Mouse (Mus musculus) forebrain, embryonic 11.5 days (tissue): ENCODE results near the gene a. TPM values are rescaled to one million over a fixed set of nuclear protein-coding genes. Genes with fewer than 3 reads are reported as not detected.

Experiments
- ATAC-seq: fragments of 200-750 bp; cut with Nextera tagmentation; replicated peaks from 2 replicates; pipeline ENCODE4 v1.8.0; 2017; ENCODE audit warnings: moderate TSS enrichment; ENCODE audit not compliant: low FRiP score
- DNase-seq: peaks from one replicate; pipeline ENCODE4 v3.0.0-alpha.2; 2017; ENCODE audit warnings: low spot score
- H3K27ac ChIP-seq: fragments of 300-500 bp; sonication (generic); 2 replicates; pipeline ENCODE4 v1.5.1; 2014; ENCODE audit warnings: low read depth, low read length
- H3K27me3 ChIP-seq: fragments of 300-500 bp; sonication (generic); 2 replicates; pipeline ENCODE4 v1.6.1; 2014; ENCODE audit warnings: mild to moderate bottlenecking, low read length, mixed read lengths; ENCODE audit not compliant: control insufficient read depth, insufficient read depth
- H3K36me3 ChIP-seq: fragments of 300-500 bp; sonication (generic); 2 replicates; pipeline ENCODE4 v1.6.1; 2014; ENCODE audit warnings: mild to moderate bottlenecking, low read length, moderate library complexity, mixed read lengths; ENCODE audit not compliant: control insufficient read depth, insufficient read depth
- H3K4me1 ChIP-seq: fragments of 300-500 bp; sonication (generic); replicated peaks from 2 replicates; pipeline ENCODE4 v1.6.1; 2014; ENCODE audit warnings: low read length, mixed read lengths; ENCODE audit not compliant: control insufficient read depth, insufficient read depth
- H3K4me2 ChIP-seq: fragments of 300-500 bp; sonication (generic); 2 replicates; pipeline ENCODE4 v1.6.1; 2014; ENCODE audit warnings: low read depth, mild to moderate bottlenecking, low read length, moderate library complexity, mixed read lengths; ENCODE audit not compliant: severe bottlenecking
- H3K4me3 ChIP-seq: fragments of 300-500 bp; sonication (generic); 2 replicates; pipeline ENCODE4 v1.5.1; 2014; ENCODE audit warnings: low read depth, low read length
- H3K9ac ChIP-seq: fragments of 300-500 bp; sonication (generic); 2 replicates; pipeline ENCODE4 v1.6.1; 2014; ENCODE audit warnings: low read length
- H3K9me3 ChIP-seq: fragments of 300-500 bp; sonication (generic); 2 replicates; pipeline ENCODE4 v1.6.1; 2016; ENCODE audit warnings: low read length, mixed read lengths; ENCODE audit not compliant: control insufficient read depth
- whole genome bisulfite sequencing: fragments of 180-500 bp; shearing (Covaris S2); extraction: QIAGEN DNeasy Blood & Tissue Kit; methylation state at CpG from one replicate; pipeline ENCODE4 v1.1.7; 2014; 5-methylcytosine and 5-hydroxymethylcytosine counted together
- polyA plus RNA-seq: library from polyadenylated mRNA; unstranded; fragments of >200 nt; fragmentation: Nextera tagmentation; extraction: Ambion mirVana; gene quantifications from 2 replicates; pipeline ENCODE4 v1.2.1, GENCODE M21; 2014

The a gene
- polyA plus RNA-seq, 1 experiment from 2014 or later = 0.69 TPM

GRCm38 (mm10) chr2:154933884-154934283 lies 142.7 kb downstream of the a start:
- Histone ChIP-seq H3K27me3 (no peaks in the 10 kb centered on the region), H3K9me3 (no peaks in the 10 kb centered on the region), H3K4me2 (no peak overlapping the region), H3K36me3 (no peaks in the 10 kb centered on the region), H3K4me1 (no peaks in the 10 kb centered on the region), H3K27ac (no peak overlapping the region), H3K9ac (no peak overlapping the region), H3K4me3 (no peak overlapping the region)
- 79% methylated on average over 4 of the region's 4 CpGs for WGBS
- DNase-seq (no peak), ATAC-seq (no peak)

GRCm38 (mm10) chr2:154936106-154936505 lies 144.9 kb downstream of the a start:
- ATAC-seq (no peak), DNase-seq (no peak)
- Histone ChIP-seq H3K4me1 (no peaks in the 10 kb centered on the region), H3K9me3 (no peaks in the 10 kb centered on the region), H3K27ac (no peak overlapping the region), H3K27me3 (no peaks in the 10 kb centered on the region), H3K9ac (no peak overlapping the region), H3K36me3 (no peaks in the 10 kb centered on the region), H3K4me3 (no peak overlapping the region), H3K4me2 (no peak overlapping the region)
- 77% methylated on average over 6 of the region's 6 CpGs for WGBS

DNA sequence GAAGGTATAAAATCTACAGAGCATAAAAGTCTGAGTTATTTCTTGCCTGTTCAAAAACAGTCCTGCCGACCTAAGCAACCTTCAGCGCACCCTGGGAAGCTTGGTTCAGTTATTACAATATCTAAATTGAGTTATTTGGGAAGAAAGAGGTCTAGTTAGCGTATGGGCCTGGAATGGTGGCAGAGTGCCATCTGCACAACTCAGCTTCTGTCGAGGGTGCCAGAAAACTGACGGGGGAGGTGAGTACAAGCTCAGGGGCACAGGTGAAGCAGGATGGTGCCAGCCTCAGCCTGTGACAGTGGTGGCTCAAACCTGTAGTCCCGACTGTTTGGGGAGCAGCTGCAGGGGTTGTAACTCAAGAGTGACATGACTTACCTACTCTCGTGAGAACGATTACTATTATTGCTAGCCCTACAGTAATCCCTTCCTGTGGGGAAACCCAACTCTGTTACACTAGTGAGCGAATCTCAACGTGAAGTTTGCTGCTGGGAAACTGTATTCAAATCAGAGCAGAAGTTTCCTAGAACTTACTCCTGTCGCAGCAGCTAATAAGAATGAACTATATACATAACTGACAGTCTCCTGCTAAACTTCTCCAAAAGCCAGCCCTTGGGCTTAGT lies 145.4 kb downstream of the a start:
- ATAC-seq (no peak), DNase-seq (no peak)
- H3K27ac ChIP-seq = no peak overlapping the region
- H3K36me3 ChIP-seq = no peaks in the 10 kb centered on the region
- WGBS = 81% methylated on average over 11 of the region's 11 CpGs
- H3K4me2 ChIP-seq = no peak overlapping the region
- H3K9me3 ChIP-seq = no peaks in the 10 kb centered on the region
- H3K4me3 ChIP-seq = no peak overlapping the region
- no peaks in the 10 kb centered on the region for H3K27me3 ChIP-seq
- H3K9ac ChIP-seq = no peak overlapping the region
- H3K4me1 ChIP-seq = no peaks in the 10 kb centered on the region

DNA sequence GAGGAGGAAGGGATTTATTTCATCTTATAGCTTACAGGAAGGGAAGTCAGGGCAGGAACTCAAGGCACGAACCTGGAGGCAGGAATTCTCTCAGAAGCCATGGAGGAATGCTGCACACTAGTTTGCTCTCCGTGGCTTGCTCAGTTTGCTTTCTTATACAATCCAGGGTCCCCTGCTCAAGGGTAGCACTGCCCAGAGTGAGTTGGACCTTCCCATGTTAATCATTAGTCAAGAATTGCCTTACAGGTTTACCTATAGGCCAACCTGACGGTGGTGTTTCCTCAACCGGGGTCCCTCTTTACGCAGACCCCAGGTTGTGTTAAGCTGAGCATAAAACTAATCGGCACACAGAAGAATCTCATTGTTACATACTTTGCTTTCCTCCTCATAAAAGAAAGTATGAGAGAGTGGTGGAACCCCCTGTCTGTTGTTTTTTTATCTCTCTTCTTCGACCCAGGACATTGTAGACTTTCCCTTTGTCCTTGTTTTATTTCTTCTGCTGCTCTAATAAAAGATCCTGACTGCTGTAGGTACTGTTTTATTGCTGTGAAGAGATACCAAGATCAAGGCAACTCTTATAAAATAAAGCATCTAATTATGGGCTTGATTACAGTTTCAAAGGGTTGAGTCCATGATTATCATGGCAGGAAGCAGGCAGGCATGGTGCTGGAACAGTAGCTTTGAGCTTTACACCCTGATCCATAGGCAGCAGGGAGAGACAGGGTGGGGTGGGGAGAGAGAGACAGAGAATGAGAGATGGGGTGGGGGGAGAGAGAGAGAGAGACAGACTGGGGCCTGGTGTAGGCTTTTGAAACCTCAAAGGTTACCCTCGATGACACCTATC lies 146.6 kb downstream of the a start:
- H3K9ac ChIP-seq = no peak overlapping the region
- no peaks in the 10 kb centered on the region for H3K36me3 ChIP-seq
- H3K4me3 ChIP-seq = no peak overlapping the region
- DNase-seq = no peak
- no peak overlapping the region for H3K4me2 ChIP-seq
- H3K27me3 ChIP-seq = no peaks in the 10 kb centered on the region
- WGBS = 89% methylated on average over 8 of the region's 8 CpGs
- no peak overlapping the region for H3K27ac ChIP-seq
- no peaks in the 10 kb centered on the region for H3K9me3 ChIP-seq
- ATAC-seq = no peak
- H3K4me1 ChIP-seq = peaks cover 3% of the 10 kb centered on the region

DNA sequence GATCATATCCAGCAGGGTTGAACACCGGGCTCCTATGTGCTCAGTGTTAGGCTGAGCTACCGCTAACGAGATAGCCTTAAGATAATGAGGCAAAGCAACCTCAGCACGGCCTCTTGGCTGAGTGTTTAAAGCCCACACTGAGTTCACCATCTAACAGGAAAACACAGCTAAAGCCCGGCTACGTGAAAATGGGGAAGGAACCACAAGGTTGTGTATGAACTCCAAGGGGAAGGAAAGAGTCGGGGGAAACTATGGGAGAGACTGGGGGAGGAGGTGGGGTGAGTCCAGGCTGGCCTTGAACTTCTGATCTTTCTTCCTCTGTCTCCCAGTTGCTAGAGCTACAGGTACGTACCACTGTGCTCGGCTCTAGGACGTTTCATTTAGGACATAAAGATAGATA lies 150.8 kb downstream of the a start:
- WGBS = 61% methylated on average over 10 of the region's 10 CpGs
- no peak for ATAC-seq
- Histone ChIP-seq H3K27ac (no peak overlapping the region), H3K9me3 (no peaks in the 10 kb centered on the region), H3K27me3 (no peaks in the 10 kb centered on the region), H3K9ac (no peak overlapping the region), H3K4me2 (no peak overlapping the region), H3K36me3 (no peaks in the 10 kb centered on the region), H3K4me3 (no peak overlapping the region), H3K4me1 (peaks cover 4% of the 10 kb centered on the region)
- DNase-seq = no peak

GRCm38 (mm10) chr2:154942546-154942945 lies 151.3 kb downstream of the a start:
- WGBS = 31% methylated on average over 11 of the region's 11 CpGs
- Histone ChIP-seq H3K4me2 (peak overlapping the region; percentile 22; the same call in 1 of the 2 replicates), H3K9me3 (no peaks in the 10 kb centered on the region), H3K27ac (no peak overlapping the region), H3K9ac (peak overlapping the region; percentile 27), H3K4me3 (no peak overlapping the region), H3K36me3 (no peaks in the 10 kb centered on the region), H3K4me1 (peaks cover 4% of the 10 kb centered on the region), H3K27me3 (no peaks in the 10 kb centered on the region)
- DNase-seq = no peak
- no peak for ATAC-seq

- Histone ChIP-seq H3K4me2 (peak overlapping the region; percentile 22; the same call in 1 of the 2 replicates), H3K9ac (peak overlapping the region; percentile 27), H3K4me3 (no peak overlapping the region), H3K9me3 (no peaks in the 10 kb centered on the region), H3K4me1 (peaks cover 4% of the 10 kb centered on the region), H3K27ac (no peak overlapping the region), H3K27me3 (no peaks in the 10 kb centered on the region), H3K36me3 (no peaks in the 10 kb centered on the region)
- DNase-seq (peak; percentile 84), ATAC-seq (no peak)
- 8% methylated on average over 11 of the region's 11 CpGs for WGBS
Observed at GRCm38 (mm10) chr2:154943101-154943500, 151.9 kb downstream of the a start.

DNA sequence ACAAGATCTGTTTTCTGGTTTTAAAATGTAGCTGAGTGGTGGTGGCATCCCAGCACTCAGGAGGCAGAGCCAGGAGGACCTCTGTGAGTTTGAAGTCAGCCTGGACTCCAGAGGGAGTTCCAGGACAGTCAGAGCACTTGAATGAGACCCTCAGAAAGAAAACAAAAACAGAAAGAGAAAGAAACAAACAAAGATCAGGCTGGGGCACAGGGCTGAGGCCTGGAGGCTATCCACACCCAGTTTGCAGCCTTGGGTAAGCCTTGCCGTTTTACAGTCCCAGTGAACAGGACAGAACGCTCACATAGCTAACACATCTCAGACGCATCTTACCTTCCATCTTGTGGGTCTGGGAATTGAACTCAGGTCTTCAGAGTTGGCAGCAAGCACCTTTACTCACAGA lies 155.7 kb downstream of the a start:
- no peaks in the 10 kb centered on the region for H3K27me3 ChIP-seq
- 73% methylated on average over 3 of the region's 3 CpGs for WGBS
- no peak overlapping the region for H3K4me2 ChIP-seq
- H3K9me3 ChIP-seq = no peaks in the 10 kb centered on the region
- no peaks in the 10 kb centered on the region for H3K36me3 ChIP-seq
- no peak overlapping the region for H3K27ac ChIP-seq
- no peak overlapping the region for H3K9ac ChIP-seq
- ATAC-seq = no peak
- H3K4me1 ChIP-seq = peaks cover 4% of the 10 kb centered on the region
- no peak overlapping the region for H3K4me3 ChIP-seq
- no peak for DNase-seq

- no peak for ATAC-seq
- H3K27ac ChIP-seq = no peak overlapping the region
- no peaks in the 10 kb centered on the region for H3K36me3 ChIP-seq
- no peak overlapping the region for H3K4me2 ChIP-seq
- no peak for DNase-seq
- H3K4me3 ChIP-seq = no peak overlapping the region
- no peaks in the 10 kb centered on the region for H3K4me1 ChIP-seq
- H3K27me3 ChIP-seq = no peaks in the 10 kb centered on the region
- no peak overlapping the region for H3K9ac ChIP-seq
- 71% methylated on average over 7 of the region's 7 CpGs for WGBS
- H3K9me3 ChIP-seq = no peaks in the 10 kb centered on the region
Observed at GRCm38 (mm10) chr2:154949352-154949751, 158.2 kb downstream of the a start.
